Mouse (Mus musculus) embryonic stem cell, embryonic (primary cell): ENCODE data around the gene Cdh26.

Experiments
- CTCF ChIA-PET, 4 experiments: fragments of 300-600 bp in 2 of 4; fragments of 350-600 bp in 2 of 4; sonication (Branson Sonifier 250); formaldehyde crosslinking; loops; one replicate each; lab custom pipeline; 2022; ENCODE audit warnings: inconsistent platforms in 2 of 4; lab: Charles Lee
- POLR2A ChIA-PET, 4 experiments: fragments of 300-600 bp in 2 of 4; fragments of 350-600 bp in 2 of 4; sonication (Branson Sonifier 250); formaldehyde crosslinking; loops; one replicate each; lab custom pipeline; 2022; ENCODE audit warnings: antibody characterized with exemption in 4 of 4, inconsistent platforms in 1 of 4; lab: Charles Lee

The Cdh26 gene

DNA sequence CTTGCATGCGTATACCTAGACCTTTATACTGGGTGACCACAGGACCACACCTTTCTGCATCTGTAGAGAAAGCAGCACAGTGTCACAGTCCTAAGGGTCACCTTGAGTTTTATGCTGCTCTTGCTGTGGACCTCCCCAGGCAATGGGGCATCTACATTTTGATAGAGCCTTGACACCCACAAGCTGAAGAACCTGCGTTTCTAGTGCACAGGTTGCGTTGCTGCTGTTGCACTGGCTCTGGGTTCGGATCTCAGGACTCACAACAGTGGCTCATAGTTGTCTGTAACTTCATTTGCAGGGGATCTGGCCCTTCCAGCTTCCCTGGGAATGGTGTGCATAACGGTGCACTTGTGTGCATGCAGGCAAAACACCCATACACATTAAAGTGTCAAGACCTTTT, 3.1 kb upstream of the Cdh26 start:
- CTCF ChIA-PET: interaction anchor here in 3 of 4 experiments (0.6 to 1.8 kb wide), 3 partner anchors 80 to 331 kb away, joined by 3 to 4 read pairs (median 3); no protein-coding TSS in a partner anchor
- POLR2A ChIA-PET: interaction anchor here in 1 of 4 experiments (0.6 kb wide), 1 partner anchor 123 kb away, joined by 3 read pairs; no protein-coding TSS in a partner anchor

- ChIA-PET CTCF (interaction anchor here in 1 of 4 experiments (1.8 kb wide), 1 partner anchor 79 kb away, joined by 4 read pairs; no protein-coding TSS in a partner anchor), POLR2A (no interaction called here)
Observed at GRCm38 (mm10) chr2:178428183-178428582, 2.1 kb upstream of the Cdh26 start.

- POLR2A ChIA-PET: no interaction called here
- CTCF ChIA-PET: no interaction called here
Observed at GRCm38 (mm10) chr2:178428676-178429075, 1.7 kb upstream of the Cdh26 start.

- CTCF ChIA-PET: no interaction called here
- POLR2A ChIA-PET: no interaction called here
Observed at GRCm38 (mm10) chr2:178429426-178429825, 905 bp upstream of the Cdh26 start.

GRCm38 (mm10) chr2:178433495-178433894, 3.2 kb downstream of the Cdh26 start:
- ChIA-PET POLR2A (no interaction called here), CTCF (no interaction called here)

DNA sequence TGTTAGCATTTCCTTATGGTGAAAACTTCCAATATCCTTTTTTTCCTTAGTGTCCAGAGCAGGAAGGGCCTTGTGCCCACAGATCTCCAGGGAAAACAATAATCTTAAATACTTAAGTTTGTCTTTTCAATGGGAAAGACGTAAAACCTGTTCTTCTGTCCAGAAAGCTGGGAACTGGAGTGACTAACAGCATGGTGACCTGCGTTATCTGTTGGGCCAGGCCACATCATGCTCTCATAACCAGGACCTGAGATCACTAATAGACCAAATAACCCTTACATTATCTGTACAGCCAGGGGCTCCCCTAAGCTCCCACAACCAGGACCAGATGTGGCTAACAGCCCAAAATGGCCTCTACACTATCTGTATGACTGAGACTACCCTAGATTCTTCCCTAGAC, 3.6 kb downstream of the Cdh26 start:
- ChIA-PET POLR2A (no interaction called here), CTCF (no interaction called here)

DNA sequence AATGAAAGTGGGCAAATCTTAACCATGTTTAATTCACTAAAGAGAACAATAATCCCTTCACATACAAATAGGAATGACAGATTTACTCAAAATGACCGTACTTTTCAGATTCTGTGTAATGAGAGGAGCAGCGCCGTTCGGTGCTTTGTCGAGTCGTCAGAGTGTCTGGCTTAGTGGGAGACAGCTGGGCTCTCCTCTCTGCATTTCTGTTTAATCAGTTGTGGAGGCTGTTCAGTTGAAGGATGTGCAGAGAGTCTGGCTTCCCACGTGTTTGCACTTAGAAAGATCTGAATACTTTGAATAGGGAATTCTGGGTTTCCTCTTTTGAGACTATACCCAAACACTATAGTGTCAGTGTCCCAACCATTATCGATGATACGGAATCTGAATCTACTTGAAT, 7.0 kb downstream of the Cdh26 start:
- ChIA-PET CTCF (no interaction called here), POLR2A (interaction anchor here in 1 of 4 experiments (0.9 to 1.6 kb wide), 2 partner anchors 12 to 14 kb away, joined by 3 read pairs; no protein-coding TSS in a partner anchor)

- POLR2A ChIA-PET: interaction anchor here in 2 of 4 experiments (0.6 to 1.2 kb wide), 2 partner anchors 12 to 1808 kb away, joined by 3 to 5 read pairs; no protein-coding TSS in a partner anchor
- CTCF ChIA-PET: no interaction called here
Observed at GRCm38 (mm10) chr2:178449386-178449785, 19.1 kb downstream of the Cdh26 start.

DNA sequence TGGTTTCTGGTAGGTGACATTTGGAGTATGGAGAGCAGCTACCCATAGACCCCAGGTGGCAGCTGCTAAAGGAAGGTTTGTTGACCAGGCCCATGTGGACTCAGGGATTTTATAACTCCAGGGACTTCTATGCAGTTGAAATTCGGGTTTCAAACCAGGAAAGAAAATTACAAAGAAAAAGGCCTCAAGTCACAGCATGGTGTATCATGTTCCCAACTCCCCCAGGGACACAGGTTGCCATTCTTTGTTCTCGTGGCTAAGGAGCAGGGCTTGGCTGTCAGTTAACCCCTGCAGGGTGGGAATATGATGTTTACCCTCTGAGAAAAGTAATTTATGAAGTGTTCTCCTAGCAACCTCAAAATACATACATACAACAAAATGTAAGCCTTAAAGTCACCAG, 19.9 kb downstream of the Cdh26 start:
- CTCF ChIA-PET: no interaction called here

DNA sequence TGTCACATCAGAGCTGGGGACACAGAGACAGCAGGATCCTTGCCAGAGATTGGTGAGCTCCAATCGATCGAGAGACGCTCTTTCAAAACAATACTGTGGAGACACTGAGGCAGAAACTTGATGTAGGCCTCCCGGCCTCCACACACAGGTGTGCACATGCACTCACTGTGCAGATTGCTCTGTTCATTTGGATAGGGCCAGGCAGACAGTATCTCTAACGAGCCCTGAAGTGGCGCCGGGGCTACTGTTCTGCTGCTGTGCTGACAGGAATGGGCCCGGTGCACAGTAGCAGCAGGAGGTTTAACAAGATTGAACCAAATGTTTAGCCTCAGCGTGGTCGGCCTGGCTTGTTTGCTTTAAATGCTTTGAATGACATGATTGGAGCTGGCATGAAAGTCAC, 20.6 kb downstream of the Cdh26 start:
- POLR2A ChIA-PET: interaction anchor here in 1 of 4 experiments (1.5 kb wide), 1 partner anchor 13 kb away, joined by 3 read pairs; no protein-coding TSS in a partner anchor
- CTCF ChIA-PET: no interaction called here

More for the DNA sequence above, 19.9 kb downstream of the Cdh26 start:
- POLR2A ChIA-PET: interaction anchor here in 1 of 4 experiments (1.5 kb wide), 1 partner anchor 13 kb away, joined by 3 read pairs; no protein-coding TSS in a partner anchor

GRCm38 (mm10) chr2:178454664-178455516, 24.6 kb downstream of the Cdh26 start:
- POLR2A ChIA-PET: no interaction called here

DNA sequence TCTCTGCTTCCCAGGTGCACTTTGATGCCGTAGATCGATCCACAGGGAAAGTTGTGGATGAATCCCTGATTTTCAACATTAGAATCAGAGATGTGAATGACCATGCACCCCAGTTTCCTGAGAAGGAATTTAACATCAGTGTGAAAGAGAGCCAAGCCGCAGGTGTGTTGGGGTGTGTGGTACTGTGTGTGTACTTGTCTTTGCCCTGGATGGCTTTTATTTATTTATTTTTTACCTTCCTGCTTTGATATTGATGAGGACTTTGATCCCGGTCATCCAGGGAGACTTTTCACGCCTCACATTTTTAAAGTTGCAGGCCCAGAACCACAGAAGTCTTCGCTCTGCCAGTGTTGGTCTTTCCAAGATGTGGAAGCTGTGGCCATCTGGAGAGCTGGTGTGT, 27.1 kb downstream of the Cdh26 start:
- POLR2A ChIA-PET: no interaction called here
- CTCF ChIA-PET: interaction anchor here in 1 of 4 experiments (0.6 kb wide), 1 partner anchor 353 kb away, joined by 6 read pairs; no protein-coding TSS in a partner anchor

More at GRCm38 (mm10) chr2:178454664-178455516, 24.6 kb downstream of the Cdh26 start:
- CTCF ChIA-PET: no interaction called here

DNA sequence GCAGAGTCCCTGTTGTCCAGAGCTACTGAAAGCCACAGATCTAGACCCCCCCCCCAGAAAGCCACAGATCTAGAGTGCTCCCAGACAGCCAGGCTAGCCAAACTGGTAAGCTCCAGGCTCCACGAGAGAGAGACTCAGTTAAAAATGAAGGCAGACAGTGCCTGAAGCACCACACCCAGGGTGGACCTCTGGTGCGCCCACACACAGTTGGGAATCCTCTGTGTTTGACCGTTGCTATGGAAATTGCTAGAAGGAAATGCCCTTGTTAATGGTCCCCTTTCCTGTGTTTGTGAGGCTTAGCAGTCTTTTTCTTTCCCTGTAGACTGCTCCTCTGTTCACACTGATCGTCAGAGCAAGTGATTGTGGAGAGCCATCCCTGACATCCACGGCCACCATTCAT, 30.0 kb downstream of the Cdh26 start:
- ChIA-PET POLR2A (interaction anchor here in 1 of 4 experiments (0.6 kb wide), 1 partner anchor 130 kb away, joined by 4 read pairs; no protein-coding TSS in a partner anchor), CTCF (interaction anchor here in 2 of 4 experiments (0.6 to 0.8 kb wide), 2 partner anchors 19 to 1199 kb away, joined by 3 to 4 read pairs; no protein-coding TSS in a partner anchor)

DNA sequence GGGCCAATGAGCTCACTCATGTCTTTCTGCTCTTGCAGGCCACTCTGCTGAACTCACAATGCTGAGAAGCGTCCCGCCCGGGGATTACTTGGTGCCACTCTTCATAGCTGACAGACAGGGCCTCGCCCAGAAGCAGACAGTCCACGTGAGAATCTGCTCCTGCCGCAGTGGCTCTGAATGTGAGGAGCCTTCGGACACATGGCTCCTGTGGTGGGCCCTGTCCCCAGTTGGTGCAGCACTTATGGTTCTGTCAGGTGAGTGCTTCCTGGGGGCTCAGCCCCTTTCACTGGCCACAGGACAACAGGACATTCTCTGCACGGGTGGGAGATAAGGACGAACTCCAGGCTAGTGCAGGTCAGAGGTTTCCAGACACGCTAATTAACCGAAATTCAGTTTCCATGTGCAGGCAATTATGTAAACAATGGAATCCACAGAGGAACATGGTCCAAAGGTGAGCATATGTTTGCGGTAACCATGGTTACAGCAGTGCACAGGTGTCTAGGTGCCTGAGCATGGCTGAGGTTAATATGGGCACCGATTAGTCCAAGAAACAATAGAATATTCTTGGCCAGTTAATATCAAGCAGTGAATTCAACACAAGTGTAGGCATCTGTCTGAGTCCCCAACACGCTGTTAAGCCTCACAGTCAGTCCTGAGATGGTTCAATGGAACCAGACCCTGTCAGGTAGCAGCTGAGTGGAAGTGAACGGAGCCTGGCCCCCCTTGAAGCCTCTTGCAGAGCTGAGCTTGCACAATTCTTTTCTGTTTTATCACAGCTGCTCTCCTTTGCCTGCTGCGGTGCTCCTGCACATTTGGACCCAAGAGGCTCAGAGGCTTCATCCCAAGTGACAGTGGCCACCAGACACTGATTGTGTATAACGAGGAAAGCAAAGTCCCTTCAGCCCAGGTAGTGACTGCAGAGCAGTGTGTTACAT, 41.5 kb downstream of the Cdh26 start:
- CTCF ChIA-PET: no interaction called here
- POLR2A ChIA-PET: no interaction called here

DNA sequence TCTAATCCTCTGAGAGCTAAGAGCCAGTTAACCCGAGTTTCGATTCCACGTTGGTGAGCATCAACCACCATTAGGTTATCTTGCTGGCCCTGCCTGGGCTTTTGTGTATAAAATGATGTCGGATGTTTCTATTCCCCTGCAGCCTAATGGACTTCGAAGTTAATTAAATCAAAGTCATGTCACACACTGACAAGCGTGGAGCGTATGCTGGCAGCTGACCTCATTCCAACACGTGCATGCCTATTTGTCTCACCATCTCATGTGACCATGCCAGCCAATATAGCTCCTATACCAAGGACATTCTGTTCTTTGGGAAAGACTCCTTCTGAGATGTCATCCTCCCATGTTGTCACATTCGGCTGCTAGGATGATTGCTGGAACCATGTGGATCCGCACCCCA, 43.6 kb downstream of the Cdh26 start:
- ChIA-PET CTCF (no interaction called here), POLR2A (interaction anchor here in 1 of 4 experiments (0.5 kb wide), 1 partner anchor 89 kb away, joined by 3 read pairs; no protein-coding TSS in a partner anchor)

- POLR2A ChIA-PET: no interaction called here
- CTCF ChIA-PET: interaction anchor here in 1 of 4 experiments (0.7 kb wide), 1 partner anchor 190 kb away, joined by 3 read pairs; no protein-coding TSS in a partner anchor
Observed at GRCm38 (mm10) chr2:178477228-178477627, 46.9 kb downstream of the Cdh26 start.

- POLR2A ChIA-PET: no interaction called here
- CTCF ChIA-PET: no interaction called here
Observed at GRCm38 (mm10) chr2:178479011-178479410, 48.7 kb downstream of the Cdh26 start.

- CTCF ChIA-PET: interaction anchor here in 1 of 4 experiments (0.7 kb wide), 1 partner anchor 1715 kb away, joined by 8 read pairs; no protein-coding TSS in a partner anchor
- POLR2A ChIA-PET: no interaction called here
Observed at GRCm38 (mm10) chr2:178480932-178481331, 50.6 kb downstream of the Cdh26 start.

GRCm38 (mm10) chr2:178483462-178483861, 53.1 kb downstream of the Cdh26 start:
- POLR2A ChIA-PET: interaction anchor here in 1 of 4 experiments (1.0 kb wide), 1 partner anchor 8 kb away, joined by 3 read pairs; no protein-coding TSS in a partner anchor
- CTCF ChIA-PET: interaction anchor here in 1 of 4 experiments (1.2 kb wide), 1 partner anchor 24 kb away, joined by 3 read pairs; no protein-coding TSS in a partner anchor
